Mouse (Mus musculus): ENCODE results near the gene Ptprr. TPM values are rescaled to one million over a fixed set of nuclear protein-coding genes. Genes with fewer than 3 reads are reported as not detected.
A peak's percentile ranks its signal among the peaks of the same experiment; 100 is the strongest.

Ptprr gene
- polyA plus RNA-seq, 1 experiment from 2014 or later, result 2.2 TPM

- DNase-seq (ENCODE audit: low spot score) (no peak), ATAC-seq (replicated peaks; ENCODE audit: low FRiP score, low read depth) (no peak)
- H3K27me3 ChIP-seq (ENCODE audit: insufficient read depth, low read length), result no peaks in the 10 kb centered on the region
- no peaks in the 10 kb centered on the region for H3K36me3 ChIP-seq (ENCODE audit: insufficient read depth, low read length)
- peaks cover 12% of the 10 kb centered on the region; the same call in 1 of the 2 replicates for H3K4me1 ChIP-seq (replicated peaks; ENCODE audit: insufficient read depth, low read length)
- TF ChIP-seq CTCF (IDR thresholded peaks at IDR 0.05; ENCODE audit: low read depth), result no peak
- no peak overlapping the region for H3K4me2 ChIP-seq (ENCODE audit: low read length)
- no peaks in the 10 kb centered on the region for H3K9me3 ChIP-seq (replicated peaks; ENCODE audit: low read length)
- H3K27ac ChIP-seq, result 0 out of 2 replicates have a peak overlapping the region, but pooled peaks have one; percentile 71
- H3K9ac ChIP-seq (ENCODE audit: low read depth, low read length), result no peak overlapping the region
- no peak overlapping the region for H3K4me3 ChIP-seq (replicated peaks; ENCODE audit: low read depth, low read length)
- 70% methylated on average over 3 of the region's 3 CpGs for WGBS
Measured at GRCm38 (mm10) chr10:116272156-116272555, 254.1 kb downstream of the Ptprr start.

- Histone ChIP-seq H3K27ac (0 out of 2 replicates have a peak within 1 kb of the TSS, but pooled peaks have one; percentile 51), H3K4me3 (replicated peaks; ENCODE audit: low read depth, low read length) (peak within 1 kb of the TSS; percentile 18; the same call in 1 of the 2 replicates), H3K9ac (ENCODE audit: low read depth, low read length) (0 out of 2 replicates have a peak within 1 kb of the TSS, but pooled peaks have one; percentile 28), H3K9me3 (replicated peaks; ENCODE audit: low read length) (no peaks in the 10 kb centered on the region), H3K4me1 (replicated peaks; ENCODE audit: insufficient read depth, low read length) (peaks cover 5% of the 10 kb centered on the region; the same call in 1 of the 2 replicates), H3K27me3 (ENCODE audit: insufficient read depth, low read length) (no peaks in the 10 kb centered on the region), H3K36me3 (ENCODE audit: insufficient read depth, low read length) (no peaks in the 10 kb centered on the region), H3K4me2 (ENCODE audit: low read length) (peak within 1 kb of the TSS; percentile 35)
- WGBS, result 64% methylated on average over 7 of the region's 7 CpGs
- DNase-seq (ENCODE audit: low spot score), result peak; percentile 21
- ATAC-seq (replicated peaks; ENCODE audit: low FRiP score, low read depth), result no peak
- TF ChIP-seq CTCF (IDR thresholded peaks at IDR 0.05; ENCODE audit: low read depth), result no peak
Measured at GRCm38 (mm10) chr10:116275280-116275679, 257.3 kb downstream of the Ptprr start, which contains the start of gene Ptprb. Gene Ptprb (plus strand): TSS chr10:116275523.

- 77% methylated on average over 7 of the region's 7 CpGs for WGBS
- peak; percentile 28 for DNase-seq (ENCODE audit: low spot score)
- H3K36me3 ChIP-seq (ENCODE audit: insufficient read depth, low read length), result no peaks in the 10 kb centered on the region
- no peak overlapping the region for H3K4me2 ChIP-seq (ENCODE audit: low read length)
- TF ChIP-seq CTCF (IDR thresholded peaks at IDR 0.05; ENCODE audit: low read depth), result no peak
- H3K9ac ChIP-seq (ENCODE audit: low read depth, low read length), result no peak overlapping the region
- H3K27me3 ChIP-seq (ENCODE audit: insufficient read depth, low read length), result no peaks in the 10 kb centered on the region
- H3K4me3 ChIP-seq (replicated peaks; ENCODE audit: low read depth, low read length), result no peak overlapping the region
- H3K4me1 ChIP-seq (replicated peaks; ENCODE audit: insufficient read depth, low read length), result no peaks in the 10 kb centered on the region
- no peaks in the 10 kb centered on the region for H3K9me3 ChIP-seq (replicated peaks; ENCODE audit: low read length)
- 0 out of 2 replicates have a peak overlapping the region, but pooled peaks have one; percentile 10 for H3K27ac ChIP-seq
- ATAC-seq (replicated peaks; ENCODE audit: low FRiP score, low read depth), result peak; percentile 59; the same call in 1 of the 2 replicates
Measured at GRCm38 (mm10) chr10:116286697-116287344, 268.8 kb downstream of the Ptprr start.

DNA sequence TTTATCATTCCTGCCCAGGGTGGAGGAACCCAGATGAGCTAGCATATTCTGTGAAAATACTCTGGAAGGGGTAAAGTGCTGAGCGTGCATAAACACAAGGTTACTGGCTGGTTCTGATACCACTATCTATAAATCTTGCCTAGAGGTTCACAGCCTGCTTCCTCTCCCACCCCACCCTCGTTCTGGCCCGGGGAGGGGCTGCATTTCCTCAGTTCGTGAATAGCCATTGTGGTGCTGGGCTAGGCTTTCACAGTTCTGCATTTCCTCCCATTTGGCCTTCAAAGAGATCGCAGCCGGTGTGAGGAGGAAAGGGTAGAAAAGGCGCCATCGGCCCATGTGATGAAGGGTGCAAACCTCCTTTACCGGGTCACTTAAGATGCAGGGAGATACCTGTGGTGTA is 270.1 kb downstream of the Ptprr start:
- no peak overlapping the region for H3K4me3 ChIP-seq (replicated peaks; ENCODE audit: low read depth, low read length)
- WGBS, result 18% methylated on average over 9 of the region's 9 CpGs
- H3K4me1 ChIP-seq (replicated peaks; ENCODE audit: insufficient read depth, low read length), result no peaks in the 10 kb centered on the region
- peak; percentile 41 for DNase-seq (ENCODE audit: low spot score)
- H3K9ac ChIP-seq (ENCODE audit: low read depth, low read length), result no peak overlapping the region
- H3K4me2 ChIP-seq (ENCODE audit: low read length), result no peak overlapping the region
- H3K9me3 ChIP-seq (replicated peaks; ENCODE audit: low read length), result no peaks in the 10 kb centered on the region
- peak overlapping the region; percentile 57 for H3K27ac ChIP-seq
- no peaks in the 10 kb centered on the region for H3K27me3 ChIP-seq (ENCODE audit: insufficient read depth, low read length)
- TF ChIP-seq CTCF (IDR thresholded peaks at IDR 0.05; ENCODE audit: low read depth), result no peak
- H3K36me3 ChIP-seq (ENCODE audit: insufficient read depth, low read length), result no peaks in the 10 kb centered on the region
- no peak for ATAC-seq (replicated peaks; ENCODE audit: low FRiP score, low read depth)

GRCm38 (mm10) chr10:116290483-116290882 is 272.5 kb downstream of the Ptprr start:
- no peak for ATAC-seq (replicated peaks; ENCODE audit: low FRiP score, low read depth)
- Histone ChIP-seq H3K27ac (no peak overlapping the region), H3K36me3 (ENCODE audit: insufficient read depth, low read length) (no peaks in the 10 kb centered on the region), H3K27me3 (ENCODE audit: insufficient read depth, low read length) (no peaks in the 10 kb centered on the region), H3K9ac (ENCODE audit: low read depth, low read length) (no peak overlapping the region), H3K4me3 (replicated peaks; ENCODE audit: low read depth, low read length) (no peak overlapping the region), H3K9me3 (replicated peaks; ENCODE audit: low read length) (no peaks in the 10 kb centered on the region), H3K4me1 (replicated peaks; ENCODE audit: insufficient read depth, low read length) (no peaks in the 10 kb centered on the region), H3K4me2 (ENCODE audit: low read length) (no peak overlapping the region)
- no peak for TF ChIP-seq CTCF (IDR thresholded peaks at IDR 0.05; ENCODE audit: low read depth)
- 73% methylated on average over 4 of the region's 4 CpGs for WGBS
- no peak for DNase-seq (ENCODE audit: low spot score)

DNA sequence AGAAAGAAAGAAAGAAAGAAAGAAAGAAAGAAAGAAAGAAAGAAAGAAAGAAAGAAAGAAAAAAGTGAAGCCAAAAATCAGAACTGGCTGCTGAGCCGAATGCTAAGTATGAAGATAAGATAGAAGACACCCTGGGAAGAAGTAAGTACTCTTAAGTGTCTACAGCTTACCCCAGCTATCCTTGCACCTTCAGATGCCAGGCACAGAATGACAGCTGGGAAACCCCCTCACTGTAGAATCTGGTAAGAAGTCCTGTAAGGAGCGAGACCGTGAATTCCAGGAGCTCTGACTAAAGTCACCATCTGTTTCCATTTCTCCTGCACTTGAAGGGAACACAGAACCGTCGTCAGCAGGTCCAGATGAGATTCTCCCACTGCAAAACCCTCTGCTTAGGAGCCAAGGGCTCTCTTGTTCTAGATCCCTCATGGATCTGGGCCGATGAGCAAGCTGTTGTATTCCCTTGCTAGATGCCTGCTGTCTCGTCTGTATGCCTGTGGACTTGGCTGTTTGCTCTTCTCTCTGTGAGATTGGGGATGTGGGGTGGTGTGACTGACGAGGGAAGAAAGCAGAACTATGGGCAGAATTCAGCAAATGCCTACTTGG is 273.2 kb downstream of the Ptprr start:
- 78% methylated on average over 8 of the region's 8 CpGs for WGBS
- TF ChIP-seq CTCF (IDR thresholded peaks at IDR 0.05; ENCODE audit: low read depth), result no peak
- Histone ChIP-seq H3K36me3 (ENCODE audit: insufficient read depth, low read length) (no peaks in the 10 kb centered on the region), H3K4me1 (replicated peaks; ENCODE audit: insufficient read depth, low read length) (no peaks in the 10 kb centered on the region), H3K9ac (ENCODE audit: low read depth, low read length) (no peak overlapping the region), H3K4me3 (replicated peaks; ENCODE audit: low read depth, low read length) (no peak overlapping the region), H3K4me2 (ENCODE audit: low read length) (no peak overlapping the region), H3K27ac (no peak overlapping the region), H3K9me3 (replicated peaks; ENCODE audit: low read length) (no peaks in the 10 kb centered on the region), H3K27me3 (ENCODE audit: insufficient read depth, low read length) (no peaks in the 10 kb centered on the region)
- no peak for ATAC-seq (replicated peaks; ENCODE audit: low FRiP score, low read depth)
- no peak for DNase-seq (ENCODE audit: low spot score)

Measured in kidney, postnatal 0 days (tissue).